Mouse (Mus musculus) forebrain, embryonic 15.5 days (tissue): ENCODE data around the gene Mitf. TPM values are rescaled to one million over a fixed set of nuclear protein-coding genes. Genes with fewer than 3 reads are reported as not detected.

Experiments used
- ATAC-seq: fragments of 200-750 bp; cut with Nextera tagmentation; replicated peaks from 2 replicates; pipeline ENCODE4 v1.8.0; 2017; ENCODE audit warnings: mild to moderate bottlenecking, moderate TSS enrichment, moderate library complexity
- H3K27ac ChIP-seq: fragments of 300-500 bp; sonication (generic); replicated peaks from 2 replicates; pipeline ENCODE4 v1.5.1; 2015; ENCODE audit warnings: mild to moderate bottlenecking, inconsistent platforms
- H3K27me3 ChIP-seq: fragments of 300-500 bp; sonication (generic); 2 replicates; pipeline ENCODE4 v1.6.1; 2015; ENCODE audit warnings: inconsistent platforms
- H3K36me3 ChIP-seq: fragments of 300-500 bp; sonication (generic); 2 replicates; pipeline ENCODE4 v1.6.1; 2015; ENCODE audit warnings: mild to moderate bottlenecking, inconsistent platforms
- H3K4me1 ChIP-seq: fragments of 300-500 bp; sonication (generic); 2 replicates; pipeline ENCODE4 v1.6.1; 2015; ENCODE audit warnings: inconsistent platforms
- H3K4me2 ChIP-seq: fragments of 300-500 bp; sonication (generic); replicated peaks from 2 replicates; pipeline ENCODE4 v1.6.1; 2015; ENCODE audit warnings: mild to moderate bottlenecking, inconsistent platforms
- H3K4me3 ChIP-seq: fragments of 300-500 bp; sonication (generic); 2 replicates; pipeline ENCODE4 v1.5.1; 2015; ENCODE audit warnings: mild to moderate bottlenecking, inconsistent platforms
- H3K9ac ChIP-seq: fragments of 300-500 bp; sonication (generic); replicated peaks from 2 replicates; pipeline ENCODE4 v1.6.1; 2015; ENCODE audit warnings: mild to moderate bottlenecking, inconsistent platforms
- H3K9me3 ChIP-seq: fragments of 300-500 bp; sonication (generic); 2 replicates; pipeline ENCODE4 v1.6.1; 2016; ENCODE audit warnings: inconsistent platforms
- whole genome bisulfite sequencing: fragments of 180-500 bp; shearing (Covaris S2); methylation state at CpG from one replicate; pipeline ENCODE4 v1.1.7; 2015; ENCODE audit warnings: mixed read lengths; 5-methylcytosine and 5-hydroxymethylcytosine counted together
- polyA plus RNA-seq: library from polyadenylated mRNA; unstranded; fragments of >200 nt; fragmentation: Nextera tagmentation; extraction: Ambion mirVana; gene quantifications from 2 replicates; pipeline ENCODE4 v1.2.1, GENCODE M21; 2015

Mitf gene
- polyA plus RNA-seq, 1 experiment from 2014 or later: 1.9 TPM

DNA sequence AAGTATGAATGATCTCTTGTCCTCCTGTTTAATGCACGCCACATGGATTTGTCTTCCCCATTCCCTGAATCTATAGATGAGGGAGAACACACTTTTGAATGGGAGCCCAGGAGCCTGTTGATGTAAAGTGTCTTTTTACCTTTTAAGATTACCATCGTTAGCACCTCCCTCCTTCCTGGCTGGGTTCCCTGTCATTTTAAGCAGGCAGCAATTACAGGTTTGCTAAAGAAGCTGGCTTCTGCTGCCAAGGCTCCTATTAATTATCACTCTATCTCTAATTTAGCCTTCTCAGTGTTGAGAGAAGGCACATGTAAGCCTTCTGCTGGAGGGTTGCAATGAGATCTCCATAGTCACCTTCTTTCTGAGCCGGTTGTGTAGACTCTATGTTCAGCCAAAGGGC lies 21.2 kb downstream of the Mitf start:
- H3K36me3 ChIP-seq: no peaks in the 10 kb centered on the region
- no peak overlapping the region for H3K4me3 ChIP-seq
- 0 out of 2 replicates have a peak, but pooled peaks cover 2% of the 10 kb centered on the region for H3K4me1 ChIP-seq
- no peak overlapping the region for H3K27ac ChIP-seq
- no peaks in the 10 kb centered on the region for H3K9me3 ChIP-seq
- 38% methylated on average over 3 of the region's 3 CpGs for WGBS
- H3K4me2 ChIP-seq: no peak overlapping the region
- no peaks in the 10 kb centered on the region for H3K27me3 ChIP-seq
- H3K9ac ChIP-seq: no peak overlapping the region
- ATAC-seq: no peak

DNA sequence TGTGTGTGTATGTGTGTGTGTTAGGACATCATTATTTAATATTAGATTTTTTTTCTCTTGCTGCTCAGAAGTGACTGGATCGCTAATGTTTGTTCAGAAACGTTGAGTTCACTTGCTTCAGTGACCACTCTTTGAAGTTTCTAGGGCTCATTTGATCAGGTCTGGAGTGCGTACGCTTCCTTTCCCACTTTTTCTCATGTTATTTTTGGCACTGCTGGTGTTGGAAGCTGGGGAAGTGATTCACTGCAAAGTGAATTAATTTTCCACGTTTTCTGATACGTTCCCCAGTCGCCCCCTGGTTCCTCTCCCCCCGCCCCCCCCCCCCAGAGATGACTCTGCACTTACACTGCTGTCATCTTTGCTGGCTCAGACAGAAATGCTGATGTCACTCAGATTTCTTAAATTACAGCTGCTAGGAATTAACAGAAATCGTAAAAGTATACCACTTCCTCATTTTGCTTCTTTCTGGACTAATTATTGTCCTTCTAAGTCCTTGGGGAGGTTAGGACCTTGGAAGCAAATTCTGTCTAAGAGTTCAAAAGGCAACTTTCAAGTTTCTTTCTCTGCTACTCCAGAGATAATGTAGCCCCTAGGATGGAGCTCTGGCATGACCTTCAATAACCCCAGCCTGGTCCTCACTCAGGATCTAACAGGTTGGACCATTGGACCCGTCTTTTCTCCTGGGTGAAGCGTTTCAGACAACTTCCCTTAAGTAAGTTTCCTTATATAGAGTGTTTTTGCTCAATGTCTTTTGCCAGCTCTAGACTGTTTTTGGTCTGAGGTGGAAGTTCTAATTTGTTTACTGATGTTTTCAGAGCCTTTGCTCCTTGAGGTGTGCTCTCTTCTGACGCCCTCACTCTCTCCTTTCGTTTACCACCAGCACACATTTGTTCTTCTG lies 22.2 kb downstream of the Mitf start:
- no peak overlapping the region for H3K27ac ChIP-seq
- ATAC-seq: no peak
- 65% methylated on average over 13 of the region's 13 CpGs for WGBS

DNA sequence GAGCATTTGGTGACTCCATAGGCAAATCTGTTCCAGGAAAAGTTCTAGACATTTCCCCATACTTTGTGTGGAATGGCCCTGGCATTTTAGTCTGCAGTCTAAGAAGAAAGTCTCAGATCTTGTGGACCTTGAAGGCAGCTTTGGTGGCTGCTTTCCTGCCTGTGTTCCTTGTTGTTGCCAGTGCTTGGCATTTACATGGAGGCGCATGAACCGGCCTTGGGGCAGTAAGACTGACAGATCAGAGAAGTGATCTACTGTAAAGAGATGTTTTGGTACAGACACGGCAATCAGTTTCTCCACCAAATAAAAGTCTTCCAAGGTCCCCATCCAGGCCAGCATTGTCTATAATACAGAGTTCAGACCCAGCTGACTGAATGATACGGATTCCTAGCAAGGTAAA lies 25.6 kb downstream of the Mitf start:
- WGBS: 95% methylated on average over 4 of the region's 4 CpGs
- H3K9ac ChIP-seq: no peak overlapping the region
- H3K36me3 ChIP-seq: no peaks in the 10 kb centered on the region
- ATAC-seq: no peak
- no peak overlapping the region for H3K27ac ChIP-seq
- H3K4me2 ChIP-seq: no peak overlapping the region
- no peak overlapping the region for H3K4me3 ChIP-seq
- no peaks in the 10 kb centered on the region for H3K27me3 ChIP-seq
- H3K4me1 ChIP-seq: 0 out of 2 replicates have a peak, but pooled peaks cover 2% of the 10 kb centered on the region
- no peaks in the 10 kb centered on the region for H3K9me3 ChIP-seq

More for the DNA sequence above, 22.2 kb downstream of the Mitf start:
- no peak overlapping the region for H3K9ac ChIP-seq
- 0 out of 2 replicates have a peak, but pooled peaks cover 2% of the 10 kb centered on the region for H3K4me1 ChIP-seq
- H3K4me3 ChIP-seq: no peak overlapping the region
- no peak overlapping the region for H3K4me2 ChIP-seq
- H3K9me3 ChIP-seq: no peaks in the 10 kb centered on the region
- no peaks in the 10 kb centered on the region for H3K27me3 ChIP-seq
- no peaks in the 10 kb centered on the region for H3K36me3 ChIP-seq

DNA sequence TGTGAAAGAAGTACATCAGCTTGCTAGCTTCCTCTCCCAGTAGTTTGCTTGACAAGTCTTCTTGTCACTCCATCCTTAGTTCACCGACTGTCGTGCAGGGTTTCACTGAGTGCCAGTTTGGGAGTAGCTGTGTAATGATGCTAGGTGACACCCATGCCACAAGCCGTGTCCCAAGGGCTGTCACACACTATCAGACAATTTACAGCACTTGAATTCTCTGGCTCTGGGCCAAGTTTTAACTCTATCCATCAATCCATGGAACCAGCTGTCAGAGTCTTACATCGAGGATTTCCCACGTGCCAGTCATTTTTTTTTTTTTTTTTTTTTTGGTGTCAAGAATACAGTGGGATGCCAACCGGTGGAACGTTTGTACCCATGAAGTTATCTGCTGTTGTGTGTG lies 29.3 kb downstream of the Mitf start:
- ATAC-seq: no peak
- Histone ChIP-seq H3K9me3 (no peaks in the 10 kb centered on the region), H3K4me1 (no peaks in the 10 kb centered on the region), H3K36me3 (no peaks in the 10 kb centered on the region), H3K27me3 (no peaks in the 10 kb centered on the region), H3K4me3 (no peak overlapping the region), H3K9ac (no peak overlapping the region), H3K4me2 (no peak overlapping the region), H3K27ac (no peak overlapping the region)
- 53% methylated on average over 7 of the region's 7 CpGs for WGBS

DNA sequence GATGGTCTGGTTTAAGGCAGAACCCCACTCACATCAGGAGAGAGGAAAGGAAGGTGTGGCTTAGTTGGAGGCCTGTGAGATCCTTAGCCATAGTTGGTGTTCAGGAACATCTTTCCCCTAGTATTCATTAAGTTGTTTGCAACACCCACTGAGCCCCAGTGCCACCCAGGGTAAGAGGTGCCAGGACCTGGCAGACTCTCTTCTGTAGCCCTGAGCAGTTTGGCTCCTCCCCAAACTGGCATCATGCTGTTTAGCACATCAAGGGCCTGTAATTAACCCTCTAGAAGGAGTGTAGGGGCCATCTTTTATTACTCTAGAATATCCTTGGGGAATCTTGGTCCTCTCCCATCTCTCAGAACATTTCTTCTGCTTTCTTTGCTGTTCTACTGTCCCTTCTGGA lies 30.9 kb downstream of the Mitf start:
- no peak overlapping the region for H3K27ac ChIP-seq
- ATAC-seq: no peak
- H3K4me1 ChIP-seq: no peaks in the 10 kb centered on the region
- no peak overlapping the region for H3K4me2 ChIP-seq
- no peaks in the 10 kb centered on the region for H3K36me3 ChIP-seq
- H3K27me3 ChIP-seq: no peaks in the 10 kb centered on the region
- H3K4me3 ChIP-seq: no peak overlapping the region
- H3K9ac ChIP-seq: no peak overlapping the region
- no peaks in the 10 kb centered on the region for H3K9me3 ChIP-seq

DNA sequence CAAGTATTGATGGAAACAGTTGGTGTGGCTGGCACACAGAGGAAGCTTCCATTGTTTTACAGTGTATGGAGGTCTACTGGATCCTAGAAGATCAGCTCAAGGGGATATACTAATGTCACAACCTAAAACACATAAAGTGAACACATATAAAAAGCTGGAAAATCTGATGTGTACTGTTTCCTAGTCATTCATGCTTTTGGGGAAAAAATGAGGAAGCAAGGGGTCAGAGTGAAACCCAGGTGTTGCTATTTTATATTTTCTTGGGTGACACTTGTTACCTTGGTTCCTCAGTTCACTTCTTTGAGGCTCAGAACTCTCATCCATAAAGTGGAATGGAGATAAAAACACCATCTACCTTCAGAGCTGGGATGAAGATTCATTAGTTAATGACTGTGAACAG lies 32.7 kb downstream of the Mitf start:
- H3K4me3 ChIP-seq: no peak overlapping the region
- H3K4me2 ChIP-seq: no peak overlapping the region
- no peaks in the 10 kb centered on the region for H3K36me3 ChIP-seq
- H3K27me3 ChIP-seq: no peaks in the 10 kb centered on the region
- no peaks in the 10 kb centered on the region for H3K9me3 ChIP-seq
- no peak overlapping the region for H3K27ac ChIP-seq
- H3K9ac ChIP-seq: no peak overlapping the region
- ATAC-seq: no peak
- no peaks in the 10 kb centered on the region for H3K4me1 ChIP-seq

DNA sequence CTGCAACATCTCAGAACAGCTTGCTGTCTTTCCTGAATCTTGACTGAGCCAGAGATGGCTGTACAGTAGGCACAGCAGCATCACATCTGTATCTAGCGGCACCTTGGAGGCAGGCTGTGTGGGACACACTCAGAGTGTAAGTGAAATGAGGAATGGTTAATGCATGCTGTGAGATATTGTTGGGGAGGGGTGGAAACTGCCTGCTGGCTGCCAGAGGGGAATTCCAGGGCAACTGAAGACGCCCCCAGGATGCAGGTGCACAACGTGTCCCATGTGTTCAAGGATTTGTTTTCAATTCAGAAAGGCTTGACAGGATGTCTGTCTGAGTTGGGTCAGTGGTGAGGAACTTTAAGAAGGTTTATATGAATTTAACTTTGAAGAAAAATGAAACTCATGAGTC lies 37.3 kb downstream of the Mitf start:
- peaks cover 4% of the 10 kb centered on the region; the same call in 1 of the 2 replicates for H3K4me1 ChIP-seq
- no peak overlapping the region for H3K4me2 ChIP-seq
- H3K4me3 ChIP-seq: no peak overlapping the region
- H3K27ac ChIP-seq: no peak overlapping the region
- no peaks in the 10 kb centered on the region for H3K9me3 ChIP-seq
- 72% methylated on average over 3 of the region's 3 CpGs for WGBS
- no peak overlapping the region for H3K9ac ChIP-seq
- ATAC-seq: no peak
- no peaks in the 10 kb centered on the region for H3K27me3 ChIP-seq
- H3K36me3 ChIP-seq: no peaks in the 10 kb centered on the region

DNA sequence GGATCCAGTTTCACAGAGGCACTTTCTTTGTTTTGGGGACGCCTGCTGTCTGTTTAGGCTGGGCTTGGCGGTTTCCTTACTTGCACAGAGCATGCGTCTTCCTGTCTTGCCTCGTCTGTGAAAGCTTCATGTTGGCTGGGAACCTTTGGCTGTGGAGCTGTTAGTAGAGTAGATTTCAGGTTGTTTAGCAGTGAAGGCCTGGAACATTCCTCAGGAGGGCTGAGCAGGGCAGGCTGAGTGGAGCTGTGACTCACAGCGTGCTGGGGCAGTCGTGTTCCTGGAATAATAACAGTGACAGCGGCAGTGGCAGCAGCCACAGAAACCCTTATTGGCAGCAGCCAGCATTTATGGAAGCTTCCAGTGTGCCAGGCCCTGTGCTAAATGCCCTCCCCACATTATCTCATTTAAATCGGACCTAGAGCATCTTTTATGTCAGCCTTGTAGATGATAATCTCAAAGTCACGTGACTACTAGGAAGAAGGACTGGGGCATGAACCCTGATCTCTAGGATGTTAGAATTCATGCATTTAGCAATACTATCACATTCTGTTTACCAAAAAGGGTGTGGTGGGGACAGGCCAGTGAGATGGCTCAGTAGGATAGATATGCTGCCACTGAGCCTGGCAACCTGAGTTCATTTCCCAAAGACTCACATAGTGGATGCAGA lies 41.5 kb downstream of the Mitf start:
- peaks cover 4% of the 10 kb centered on the region; the same call in 1 of the 2 replicates for H3K4me1 ChIP-seq
- no peaks in the 10 kb centered on the region for H3K9me3 ChIP-seq
- H3K27ac ChIP-seq: no peak overlapping the region
- H3K4me3 ChIP-seq: no peak overlapping the region
- H3K27me3 ChIP-seq: no peaks in the 10 kb centered on the region
- WGBS: 61% methylated on average over 9 of the region's 9 CpGs
- no peak overlapping the region for H3K9ac ChIP-seq
- no peaks in the 10 kb centered on the region for H3K36me3 ChIP-seq
- H3K4me2 ChIP-seq: no peak overlapping the region
- no peak for ATAC-seq

DNA sequence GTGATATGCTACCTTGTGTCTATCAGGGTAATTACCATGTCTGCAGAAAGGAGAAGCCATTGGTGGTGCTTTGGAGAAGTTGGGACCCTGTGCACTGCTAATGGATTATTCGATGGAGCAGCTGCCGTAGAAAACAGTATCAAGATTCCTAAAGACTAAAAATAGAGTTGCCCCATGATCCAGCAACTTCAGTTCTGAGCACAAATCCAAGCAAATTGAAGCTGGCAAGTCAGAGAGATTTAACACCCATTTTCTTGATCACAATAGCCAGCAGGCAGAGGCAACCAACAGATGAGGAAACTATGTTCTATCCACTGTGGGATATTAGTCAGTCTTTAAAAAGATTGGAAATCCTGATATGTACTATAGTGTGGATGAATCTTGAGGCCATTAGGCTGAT lies 47.4 kb downstream of the Mitf start:
- Histone ChIP-seq H3K4me2 (no peak overlapping the region), H3K4me3 (no peak overlapping the region), H3K27me3 (no peaks in the 10 kb centered on the region), H3K36me3 (no peaks in the 10 kb centered on the region), H3K27ac (no peak overlapping the region), H3K4me1 (no peaks in the 10 kb centered on the region), H3K9ac (no peak overlapping the region), H3K9me3 (no peaks in the 10 kb centered on the region)
- WGBS: 97% methylated on average over 2 of the region's 2 CpGs
- ATAC-seq: no peak

DNA sequence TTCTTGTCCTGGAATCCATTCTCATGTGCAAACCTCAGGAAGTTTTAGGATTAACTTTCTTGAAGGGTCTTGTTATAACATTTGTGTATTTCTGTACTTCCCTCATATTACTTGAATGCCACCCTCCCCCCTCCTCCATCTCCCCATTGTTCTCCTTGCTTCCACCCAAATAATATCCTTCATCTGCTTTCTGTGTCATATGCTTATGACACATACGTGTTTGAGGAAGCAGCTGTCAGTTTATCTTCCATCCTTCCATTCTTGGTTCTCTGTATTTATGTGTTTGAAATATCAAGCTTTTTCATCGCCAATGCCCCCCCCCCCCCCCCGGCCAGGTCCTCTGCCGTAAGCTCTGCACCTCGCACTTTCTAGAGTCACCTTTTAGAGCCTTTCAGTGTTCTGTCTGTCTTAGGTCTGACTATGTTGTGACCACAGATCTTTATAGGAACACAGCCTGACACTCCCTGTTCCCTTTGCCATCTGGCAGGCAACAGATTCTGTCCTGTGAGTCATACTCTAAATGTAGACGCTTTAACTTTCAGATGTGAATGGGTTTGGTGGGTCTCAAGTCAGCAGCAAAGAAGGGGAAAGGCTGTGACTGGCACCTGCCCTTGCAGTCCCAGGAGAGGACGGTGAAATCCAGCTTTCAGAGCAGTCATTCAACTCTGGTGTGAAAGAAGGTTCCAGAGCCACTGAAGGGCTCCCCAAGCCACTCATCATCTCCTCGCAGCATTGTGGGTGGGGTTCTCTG lies 48.7 kb downstream of the Mitf start:
- H3K36me3 ChIP-seq: no peaks in the 10 kb centered on the region
- no peaks in the 10 kb centered on the region for H3K9me3 ChIP-seq
- H3K27ac ChIP-seq: no peak overlapping the region
- H3K4me1 ChIP-seq: no peaks in the 10 kb centered on the region
- no peak overlapping the region for H3K4me2 ChIP-seq
- H3K4me3 ChIP-seq: no peak overlapping the region
- no peak overlapping the region for H3K9ac ChIP-seq
- ATAC-seq: no peak
- 91% methylated on average over 8 of the region's 8 CpGs for WGBS
- no peaks in the 10 kb centered on the region for H3K27me3 ChIP-seq

DNA sequence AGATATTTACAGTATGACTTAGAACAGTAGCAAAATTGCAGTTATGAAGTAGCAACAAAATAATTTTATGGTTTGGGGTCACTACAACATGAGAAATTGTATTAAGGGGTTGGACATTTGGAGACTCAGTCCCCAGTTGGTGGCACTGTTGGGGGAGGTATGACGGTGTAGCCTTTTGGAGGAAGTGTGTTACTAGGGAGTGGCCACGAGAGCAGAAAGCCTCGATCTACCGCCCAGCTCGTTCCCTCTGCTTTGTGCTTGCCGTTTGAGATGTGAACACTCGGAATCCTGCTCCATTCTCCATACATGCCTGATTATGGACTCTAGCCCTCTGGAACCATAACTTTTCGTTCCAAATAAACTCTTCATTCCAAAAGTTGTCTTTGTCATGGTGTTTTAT lies 49.6 kb downstream of the Mitf start:
- Histone ChIP-seq H3K9me3 (no peaks in the 10 kb centered on the region), H3K9ac (no peak overlapping the region), H3K36me3 (no peaks in the 10 kb centered on the region), H3K4me3 (no peak overlapping the region), H3K4me2 (no peak overlapping the region), H3K4me1 (no peaks in the 10 kb centered on the region), H3K27me3 (no peaks in the 10 kb centered on the region), H3K27ac (no peak overlapping the region)
- 87% methylated on average over 8 of the region's 8 CpGs for WGBS
- no peak for ATAC-seq

DNA sequence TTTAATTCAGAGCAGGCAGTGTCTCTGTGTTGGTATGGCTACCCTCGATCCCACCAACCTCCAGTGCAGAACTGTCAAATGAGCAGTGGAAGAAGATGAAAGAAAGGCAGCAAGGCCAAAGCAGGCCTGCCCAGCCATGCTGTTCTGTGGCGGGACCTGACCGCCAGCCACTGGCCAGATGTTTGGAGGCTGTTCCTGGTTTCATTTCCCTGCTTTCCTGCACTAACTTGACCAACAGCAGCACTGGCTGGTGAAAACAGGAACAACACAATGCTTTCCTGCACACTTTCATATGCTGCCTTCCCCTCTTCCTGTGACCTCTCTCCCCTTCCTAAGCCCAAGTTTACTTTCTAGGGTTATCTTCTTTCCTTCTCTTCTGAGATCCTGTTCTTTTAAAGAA lies 50.8 kb downstream of the Mitf start:
- no peak overlapping the region for H3K9ac ChIP-seq
- 64% methylated on average over 3 of the region's 3 CpGs for WGBS
- no peaks in the 10 kb centered on the region for H3K27me3 ChIP-seq
- H3K36me3 ChIP-seq: no peaks in the 10 kb centered on the region
- H3K9me3 ChIP-seq: no peaks in the 10 kb centered on the region
- no peak overlapping the region for H3K4me3 ChIP-seq
- H3K4me1 ChIP-seq: no peaks in the 10 kb centered on the region
- H3K4me2 ChIP-seq: no peak overlapping the region
- no peak for ATAC-seq
- no peak overlapping the region for H3K27ac ChIP-seq
